In genomic region chr3:132050884-132051457, GRCm38 (mm10) we compare ENCODE assay signal across 15 mouse cellular contexts.
"Had no signal": no experiment of that assay in that cellular context is flagged by ENCODE, and none has a peak within 500 bp of the region (broad histone marks: within the 10 kb centered on the region; RNA-seq: fewer than 3 reads in every experiment).

No protein-coding gene starts in this region.

- H3K27ac ChIP-seq: kidney, postnatal 0 days; limb, embryonic 15.5 days; liver, embryonic 12.5 days; midbrain, embryonic 13.5 days; neural tube, embryonic 15.5 days had no signal

- H3K4me3 ChIP-seq: limb, embryonic 15.5 days; liver, embryonic 12.5 days; midbrain, embryonic 13.5 days; neural tube, embryonic 15.5 days had no signal

- H3K4me2 ChIP-seq: limb, embryonic 15.5 days; liver, embryonic 12.5 days; lung, embryonic 14.5 days; midbrain, embryonic 13.5 days; neural tube, embryonic 15.5 days had no signal

- H3K4me1 ChIP-seq: limb, embryonic 15.5 days; liver, embryonic 12.5 days; midbrain, embryonic 13.5 days; neural tube, embryonic 15.5 days had no signal

- H3K27me3 ChIP-seq: limb, embryonic 15.5 days; liver, embryonic 12.5 days; midbrain, embryonic 13.5 days; neural tube, embryonic 15.5 days had no signal

- DNase-seq: kidney, adult 9 months; layer of hippocampus, postnatal 36 days; lung, embryonic 14.5 days; lung, postnatal 10 days; lung, postnatal 4 days; retina, postnatal 1 day; right cerebral cortex, postnatal 4 days; spleen, adult 18-20 months; thymus, adult 18-20 months; thymus, postnatal 14 days had no signal

- H3K9me3 ChIP-seq: limb, embryonic 15.5 days; liver, embryonic 12.5 days; midbrain, embryonic 13.5 days; neural tube, embryonic 15.5 days had no signal

- ATAC-seq: liver, embryonic 12.5 days; midbrain, embryonic 13.5 days had no signal

- H3K36me3 ChIP-seq: limb, embryonic 15.5 days; liver, embryonic 12.5 days; midbrain, embryonic 13.5 days; neural tube, embryonic 15.5 days had no signal

- H3K9ac ChIP-seq: limb, embryonic 15.5 days; liver, embryonic 12.5 days; lung, embryonic 14.5 days; midbrain, embryonic 13.5 days; neural tube, embryonic 15.5 days had no signal
